Mouse (Mus musculus) right cerebral cortex, postnatal 4 days (tissue): Measurements from ENCODE around the gene Duoxa2.
A peak's percentile ranks its signal among the peaks of the same experiment; 100 is the strongest.
"Not testable (repeated sequence)": the region's sequence is repeated elsewhere in the genome, so short reads cannot be mapped to it uniquely, and the experiment has no call there.

Experiments
- DNase-seq: peaks from one replicate; pipeline ENCODE4 v3.0.0-alpha.2; 2022

Duoxa2 gene

GRCm38 (mm10) chr2:122309647-122310046, 10.9 kb downstream of the Duoxa2 start:
- no peak for DNase-seq

- no peak for DNase-seq
Measured at GRCm38 (mm10) chr2:122311561-122311960, 12.9 kb downstream of the Duoxa2 start.

GRCm38 (mm10) chr2:122312722-122313417, 14.2 kb downstream of the Duoxa2 start:
- DNase-seq: peak; percentile 84

DNA sequence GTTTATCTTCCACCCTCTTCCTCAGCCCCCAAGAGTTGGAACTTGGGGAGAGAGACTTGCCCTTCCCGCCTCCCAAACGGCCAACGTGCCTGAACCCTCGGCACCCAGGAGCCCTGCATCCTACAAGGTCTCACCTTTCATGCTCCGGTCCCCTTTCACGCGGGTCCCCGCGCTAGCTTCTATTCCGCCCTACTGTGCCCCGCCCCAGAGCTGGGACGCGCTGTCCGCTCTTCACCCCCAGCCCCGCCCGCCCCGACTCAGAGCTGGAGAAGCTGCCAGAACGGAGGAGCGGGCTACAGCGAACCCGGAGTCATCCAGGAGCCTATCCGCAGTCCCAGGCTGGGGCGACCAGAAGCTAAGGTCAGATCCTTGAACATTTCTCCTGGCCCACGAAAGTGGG, 14.8 kb downstream of the Duoxa2 start, which contains the start of gene Duoxa1:
Gene Duoxa1 (minus strand): TSS at position 195 of the 400 bp plus-strand sequence.
- no peak for DNase-seq

GRCm38 (mm10) chr2:122315372-122315771, 16.7 kb downstream of the Duoxa2 start, which contains the start of gene Duox1:
Duox1 (plus strand) TSS chr2:122315672.
- DNase-seq: no peak

- no peak for DNase-seq
Measured at GRCm38 (mm10) chr2:122317384-122317783, 18.7 kb downstream of the Duoxa2 start.

- DNase-seq: no peak
Measured at GRCm38 (mm10) chr2:122323960-122324359, 25.3 kb downstream of the Duoxa2 start.

DNA sequence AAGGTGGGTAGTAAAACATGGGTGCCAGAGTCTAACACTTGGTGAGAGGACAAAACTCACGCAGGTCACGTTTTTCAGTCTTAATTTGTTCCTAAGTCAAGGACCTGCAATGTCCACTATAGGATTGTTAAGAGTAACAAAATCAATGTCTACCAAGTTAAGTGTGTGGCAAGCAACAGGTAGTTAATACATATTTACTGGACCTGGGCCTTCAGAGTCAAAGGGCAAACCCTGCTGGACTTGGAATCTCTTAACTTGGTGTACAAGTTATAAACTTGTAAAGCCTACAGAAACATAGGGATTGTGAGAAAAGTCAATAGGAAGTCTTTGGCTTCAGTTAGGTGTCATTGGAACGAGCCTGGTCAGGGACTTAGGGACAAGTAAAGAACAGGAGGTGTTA, 25.9 kb downstream of the Duoxa2 start:
- DNase-seq: no peak

DNA sequence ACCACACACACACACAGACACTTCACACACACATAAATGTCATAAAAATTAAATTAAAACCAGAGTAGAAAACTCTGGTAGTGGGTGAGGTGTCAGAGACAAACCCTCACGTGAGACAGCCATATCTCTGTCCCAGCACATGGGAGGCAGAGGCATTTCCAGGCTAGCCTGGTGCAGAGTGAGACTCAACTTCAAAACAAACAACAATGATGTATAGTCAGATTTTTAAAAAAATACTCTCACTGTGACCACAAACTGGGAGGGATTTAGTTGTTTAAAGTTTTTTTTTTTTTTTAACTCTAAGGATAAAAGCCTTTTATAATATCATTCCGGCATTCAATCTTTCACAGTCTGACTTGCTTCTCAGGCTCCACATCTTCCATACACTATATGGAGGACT, 26.7 kb downstream of the Duoxa2 start:
- DNase-seq: no peak

GRCm38 (mm10) chr2:122327986-122328385, 29.3 kb downstream of the Duoxa2 start:
- no peak for DNase-seq

DNA sequence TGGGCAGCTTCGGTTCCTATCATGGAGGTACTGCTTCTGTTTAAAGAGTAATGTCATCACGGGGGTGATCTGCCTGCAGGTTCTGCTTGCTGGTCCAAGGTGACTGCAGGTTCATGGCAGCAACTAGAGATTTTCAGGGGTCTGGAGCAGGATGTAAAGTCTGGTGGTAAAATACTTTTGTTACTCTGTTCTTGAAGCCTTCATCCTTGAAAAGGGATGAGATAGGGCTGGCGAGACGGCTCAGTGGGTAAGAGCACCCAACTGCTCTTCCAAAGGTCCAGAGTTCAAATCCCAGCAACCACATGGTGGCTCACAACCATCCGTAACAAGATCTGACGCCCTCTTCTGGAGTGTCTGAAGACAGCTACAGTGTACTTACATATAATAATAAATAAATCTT, 31.6 kb downstream of the Duoxa2 start:
- not testable (repeated sequence) for DNase-seq

DNA sequence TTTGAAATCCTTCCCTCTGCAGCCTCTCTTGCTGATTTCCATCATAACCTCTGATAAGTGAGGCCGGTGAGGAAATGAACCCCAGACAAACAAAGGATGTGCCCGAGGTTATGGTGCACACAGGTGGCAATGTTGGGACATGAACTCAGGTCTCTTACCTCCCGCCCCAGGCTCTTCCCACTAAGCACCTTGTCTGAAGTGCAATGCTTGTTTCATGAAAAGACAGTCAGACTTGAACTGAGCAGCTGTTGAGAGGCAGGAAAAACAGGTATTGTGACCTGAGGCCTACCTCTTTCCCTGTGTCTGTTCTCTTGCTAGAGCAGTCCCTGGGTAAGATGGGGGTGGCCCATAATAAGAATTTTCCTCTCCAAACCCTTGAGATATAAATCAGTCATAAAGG, 33.5 kb downstream of the Duoxa2 start:
- DNase-seq: no peak

- DNase-seq: no peak
Measured at GRCm38 (mm10) chr2:122334170-122334569, 35.5 kb downstream of the Duoxa2 start.

GRCm38 (mm10) chr2:122337291-122337690, 38.6 kb downstream of the Duoxa2 start:
- DNase-seq: no peak

DNA sequence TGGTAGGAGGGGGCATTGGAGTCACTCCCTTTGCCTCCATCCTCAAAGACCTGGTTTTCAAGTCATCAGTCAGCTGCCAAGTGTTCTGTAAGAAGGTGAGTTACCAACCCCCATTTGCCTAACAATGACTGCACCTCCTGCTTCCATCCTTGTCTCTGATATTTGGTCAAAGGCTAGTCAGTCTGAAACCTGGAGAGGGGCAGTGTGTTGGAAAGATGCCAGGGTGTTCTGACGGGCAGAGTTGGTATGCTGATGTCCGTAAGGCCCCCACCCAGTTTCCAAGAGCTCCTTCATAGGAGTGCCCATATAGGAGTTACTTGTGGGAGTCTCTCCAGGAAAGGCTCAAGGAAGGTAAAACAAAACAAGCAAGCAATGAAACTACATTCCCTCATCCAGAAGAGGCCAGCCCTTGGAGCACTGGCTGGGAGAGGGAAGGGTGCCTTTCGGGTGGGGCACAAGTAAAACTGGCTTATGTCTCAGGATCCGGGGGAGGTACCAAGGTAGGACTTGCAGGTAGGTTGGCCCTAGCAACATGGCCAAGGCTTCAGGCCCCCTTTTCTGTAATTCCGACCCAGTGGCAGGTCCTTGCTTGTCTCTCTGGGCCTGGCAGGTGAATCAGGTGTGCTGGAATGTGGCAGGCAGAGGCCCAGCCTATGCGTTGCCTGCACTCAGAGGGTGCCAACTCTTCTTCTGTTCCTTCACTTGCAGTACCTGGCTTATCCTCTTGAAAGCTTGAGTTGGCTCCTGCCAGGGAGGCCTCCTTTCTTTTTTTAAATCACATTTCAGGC, 46.6 kb downstream of the Duoxa2 start:
- DNase-seq: no peak

- not testable (repeated sequence) for DNase-seq
Measured at GRCm38 (mm10) chr2:122346164-122346563, 47.5 kb downstream of the Duoxa2 start.

DNA sequence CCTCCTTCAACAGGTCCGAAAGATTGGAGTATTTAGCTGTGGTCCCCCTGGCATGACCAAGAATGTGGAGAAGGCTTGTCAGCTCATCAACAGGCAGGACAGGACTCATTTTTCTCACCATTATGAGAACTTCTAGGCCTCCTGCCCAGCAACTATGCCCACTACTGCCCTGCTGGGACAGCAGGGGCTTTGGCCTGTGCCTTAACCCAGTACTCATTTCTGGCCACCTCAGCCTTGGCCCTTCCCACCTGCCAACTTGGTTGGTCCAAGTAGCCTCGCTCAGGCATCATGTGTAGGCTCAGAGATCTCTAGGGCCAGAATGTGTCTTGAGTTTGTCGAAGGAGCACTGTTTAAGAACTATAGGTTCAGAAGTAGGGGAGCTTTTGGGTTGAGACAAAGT, 48.6 kb downstream of the Duoxa2 start:
- DNase-seq: no peak

DNA sequence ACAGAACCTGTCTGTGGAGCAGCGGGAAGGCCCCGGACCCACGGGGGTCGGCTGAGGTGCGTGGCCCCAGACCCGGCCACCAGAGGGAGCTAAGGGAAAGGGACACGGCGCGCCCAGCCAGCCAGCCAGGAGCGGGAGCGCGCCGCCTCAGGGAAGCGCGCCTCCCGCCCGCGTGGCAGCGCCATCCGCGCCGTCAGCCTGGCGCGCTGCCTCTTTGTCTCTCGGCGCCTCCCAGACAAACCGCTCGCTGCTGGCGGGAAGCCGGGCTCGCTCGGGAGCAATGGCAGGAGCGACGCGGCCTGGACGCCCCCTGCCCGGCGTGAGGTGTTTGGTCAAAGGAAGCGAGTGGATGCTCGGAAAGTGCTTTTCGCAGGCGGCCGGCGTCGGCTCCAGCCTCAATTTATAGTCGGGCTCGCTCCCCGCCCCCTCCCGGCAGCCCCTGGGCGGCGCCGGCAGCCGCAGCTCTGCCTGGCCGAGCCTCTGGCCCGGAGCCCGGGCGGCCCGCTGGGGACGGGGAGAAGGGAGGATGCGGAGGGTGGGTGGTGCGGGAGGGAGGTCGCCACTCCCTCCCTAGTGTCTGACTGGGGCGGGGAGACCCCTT, 49.9 kb downstream of the Duoxa2 start:
- peak; percentile 92 for DNase-seq

DNA sequence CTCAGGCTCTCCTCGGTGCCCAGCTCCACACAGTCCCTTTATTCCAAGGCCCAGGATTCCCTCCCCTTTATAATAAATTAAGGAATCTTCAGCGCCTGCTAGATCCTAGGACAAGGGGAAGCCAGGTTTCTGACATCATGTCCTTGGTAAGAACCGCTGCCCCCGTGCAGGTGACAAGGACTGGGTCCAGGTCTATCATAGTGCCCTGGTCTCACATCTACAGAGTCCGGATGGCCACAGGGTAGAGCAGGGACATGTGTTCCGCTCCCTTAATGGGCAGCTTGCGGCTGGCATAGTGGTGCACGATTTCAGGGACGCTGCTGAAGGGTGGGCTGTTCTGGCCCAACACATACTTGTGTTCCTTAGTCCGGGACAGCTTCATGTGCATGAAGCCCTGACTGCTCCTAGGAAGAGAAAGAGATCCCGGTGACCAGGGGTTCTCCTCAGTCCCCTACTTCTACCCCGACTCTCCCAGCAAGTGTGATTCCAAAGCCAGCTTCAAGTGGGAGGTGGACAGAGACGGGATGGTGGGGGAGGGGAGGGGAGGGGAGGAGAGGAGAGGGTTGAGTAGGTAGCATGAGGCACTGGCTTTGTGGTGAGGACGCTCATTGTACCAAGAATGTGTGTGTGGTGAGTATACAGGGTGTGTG, 50.6 kb downstream of the Duoxa2 start:
- peak; percentile 45 for DNase-seq

- DNase-seq: peak; percentile 32
Measured at GRCm38 (mm10) chr2:122351156-122351930, 52.6 kb downstream of the Duoxa2 start.

- DNase-seq: peak; percentile 81
Measured at GRCm38 (mm10) chr2:122351931-122352329, 53.2 kb downstream of the Duoxa2 start.
